Mouse (Mus musculus) skeletal muscle tissue, adult 2 months (tissue): ENCODE data around the gene Ssrp1.

Experiments
- DNase-seq: peaks from one replicate; pipeline ENCODE4 v3.0.0-alpha.2; 2012; ENCODE audit warnings: low read depth, low spot score

Ssrp1 gene

DNA sequence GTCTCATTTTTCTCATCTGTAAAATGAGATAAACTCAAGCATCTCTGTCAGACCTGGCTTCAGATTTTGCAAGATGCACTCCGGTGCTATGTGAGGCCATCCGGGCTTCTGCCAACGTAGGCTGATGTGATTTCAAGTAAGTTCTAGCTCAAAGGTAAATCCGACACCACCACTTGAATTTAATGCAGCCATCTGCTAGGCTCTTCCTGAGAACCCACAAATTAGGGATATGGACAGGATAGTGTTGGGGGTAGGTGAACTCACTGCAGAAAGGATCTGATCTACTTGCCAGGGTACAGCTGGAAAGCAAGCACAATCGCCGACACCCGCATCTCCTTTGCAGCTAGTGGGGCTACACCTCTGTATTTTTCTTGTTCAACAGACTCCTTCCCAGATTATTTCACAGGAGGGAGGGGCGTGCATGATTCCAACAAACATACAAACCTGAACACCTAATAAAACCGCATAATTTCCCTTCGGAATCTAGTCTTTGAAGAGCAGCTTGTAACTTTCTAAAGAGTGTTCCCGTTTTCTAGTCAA is 457 bp upstream of the Ssrp1 start:
- no peak for DNase-seq

DNA sequence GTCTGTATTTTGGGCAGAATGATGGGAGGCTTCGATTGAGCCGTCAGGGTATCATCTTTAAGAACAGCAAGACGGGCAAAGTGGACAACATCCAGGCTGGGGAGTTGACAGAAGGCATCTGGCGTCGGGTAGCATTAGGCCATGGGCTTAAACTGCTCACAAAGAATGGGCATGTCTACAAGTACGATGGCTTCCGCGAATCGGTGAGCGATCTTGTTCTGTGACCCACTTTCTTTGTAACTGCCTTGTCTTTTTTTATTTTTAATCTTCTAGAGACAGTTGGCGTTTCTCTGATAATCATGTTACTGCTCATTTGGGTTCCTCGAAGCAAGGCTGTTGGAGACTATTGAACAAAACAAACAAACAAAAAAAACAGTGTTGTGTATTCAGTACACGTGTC is 1.3 kb downstream of the Ssrp1 start:
- DNase-seq: no peak

DNA sequence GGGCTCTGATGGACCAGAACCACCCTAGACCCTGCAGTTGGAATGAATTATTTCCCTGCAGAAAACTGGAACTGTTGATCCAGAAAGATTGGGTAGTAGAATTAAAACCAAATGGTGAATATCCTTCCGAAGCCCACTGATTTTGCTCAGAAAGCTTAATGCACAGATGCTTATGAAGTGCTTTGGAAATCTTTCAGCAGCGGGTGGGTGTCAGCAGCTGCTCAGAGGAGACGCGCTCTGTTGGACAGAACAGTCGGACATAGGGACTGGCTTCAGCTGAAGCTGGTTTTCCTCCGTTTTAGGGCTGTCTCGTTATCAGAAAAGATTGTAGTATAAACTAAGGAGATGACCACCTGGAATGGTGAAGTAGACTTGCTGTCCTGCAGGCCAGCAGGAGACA is 6.6 kb downstream of the Ssrp1 start:
- no peak for DNase-seq

DNA sequence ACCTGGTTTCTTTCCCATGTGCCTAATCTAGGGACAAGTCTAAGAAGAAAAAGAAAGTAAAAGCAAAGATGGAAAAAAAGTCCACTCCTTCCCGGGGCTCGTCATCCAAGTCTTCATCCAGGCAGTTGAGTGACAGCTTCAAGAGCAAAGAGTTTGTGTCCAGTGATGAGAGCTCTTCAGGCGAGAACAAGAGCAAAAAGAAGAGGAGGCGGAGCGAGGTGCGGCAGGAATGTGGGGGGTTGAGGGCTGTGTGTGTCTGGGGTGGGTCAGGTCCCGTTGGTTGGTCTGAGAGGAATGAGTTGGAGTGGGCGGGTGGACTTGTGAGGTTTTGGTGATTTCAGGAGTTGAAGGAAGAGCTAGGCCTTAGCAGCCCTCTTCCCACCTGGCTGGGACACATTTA is 9.2 kb downstream of the Ssrp1 start:
- no peak for DNase-seq

DNA sequence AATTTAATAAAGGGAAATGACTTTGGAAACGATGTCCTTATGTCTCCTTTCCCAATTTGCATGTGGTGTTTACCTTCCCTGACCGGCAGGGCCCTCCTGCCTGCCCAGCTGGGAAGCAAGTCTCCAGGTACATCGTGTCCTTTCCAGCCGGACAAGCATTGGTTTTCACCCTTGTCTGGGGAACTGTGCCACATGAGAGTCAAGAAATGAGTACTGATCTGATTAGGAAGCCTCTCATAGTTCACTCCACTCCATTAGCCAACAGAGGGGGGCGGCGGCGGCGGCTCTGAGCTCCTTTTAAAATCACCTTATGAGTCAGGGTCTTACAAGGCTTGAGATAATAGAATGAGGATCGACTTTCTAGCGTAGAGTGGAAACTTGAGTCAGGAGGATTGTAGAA is 10.0 kb downstream of the Ssrp1 start:
- no peak for DNase-seq

DNA sequence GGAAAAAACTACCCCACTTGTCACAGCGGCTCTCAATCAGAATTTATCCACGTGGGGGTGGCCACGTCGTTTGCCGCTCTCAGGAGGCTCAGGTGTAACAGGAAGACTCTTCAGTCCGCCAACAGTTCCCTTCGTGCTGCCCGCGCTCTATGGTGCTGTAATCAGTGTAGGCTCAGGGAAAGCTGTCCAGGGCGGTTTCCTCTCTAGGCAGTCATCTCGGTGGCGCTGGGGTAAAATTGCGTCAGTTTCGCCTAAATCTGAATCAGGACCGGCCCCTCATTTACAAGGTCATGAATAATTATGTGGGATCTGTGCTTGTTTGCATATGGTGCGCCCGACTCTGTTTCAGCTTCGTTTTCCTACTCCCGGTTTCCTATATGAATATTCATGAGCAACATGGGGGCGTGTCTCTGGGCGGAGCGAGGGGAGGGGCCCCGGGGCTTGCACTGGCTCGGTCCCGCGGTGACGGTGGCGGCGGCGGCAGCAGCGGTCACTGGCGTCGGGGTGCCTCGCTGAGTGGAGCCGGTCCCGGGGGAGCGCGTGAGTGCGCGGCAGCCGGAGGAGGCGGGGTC is 10.6 kb downstream of the Ssrp1 start, which contains the start of gene Tnks1bp1:
Gene Tnks1bp1, plus strand, starts transcription at position 427 of the 572 bp plus-strand sequence.
- DNase-seq: peak; percentile 94

DNA sequence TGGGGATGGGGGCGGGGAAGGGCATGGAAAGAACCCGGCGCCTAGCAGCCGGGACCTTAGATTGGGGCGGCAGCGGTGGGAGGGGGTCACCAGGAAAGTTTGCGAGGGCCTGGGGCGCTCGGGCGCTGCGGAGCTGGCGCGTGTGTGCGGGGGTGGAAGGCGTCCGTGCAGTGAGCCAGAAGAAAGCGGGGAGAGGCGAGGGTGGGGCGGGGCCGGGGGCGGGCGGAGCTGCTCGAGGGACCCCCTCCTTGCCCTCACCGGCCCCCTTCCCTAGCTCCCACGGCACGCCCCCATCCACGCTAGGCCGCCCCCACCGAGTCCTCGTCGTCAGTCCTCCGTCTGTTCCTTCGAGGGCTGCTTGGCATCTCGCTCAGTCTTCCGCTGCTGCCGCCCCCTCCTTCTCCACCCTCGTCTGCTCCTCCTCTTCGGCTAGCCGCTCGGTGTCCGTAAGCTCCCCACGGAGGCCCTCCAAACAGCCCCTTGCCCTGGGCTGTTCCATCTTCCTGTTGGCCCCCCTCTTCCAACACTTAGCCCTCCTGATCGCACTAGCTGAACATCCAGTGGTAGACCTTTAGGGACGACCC is 11.2 kb downstream of the Ssrp1 start:
- DNase-seq: peak; percentile 78

DNA sequence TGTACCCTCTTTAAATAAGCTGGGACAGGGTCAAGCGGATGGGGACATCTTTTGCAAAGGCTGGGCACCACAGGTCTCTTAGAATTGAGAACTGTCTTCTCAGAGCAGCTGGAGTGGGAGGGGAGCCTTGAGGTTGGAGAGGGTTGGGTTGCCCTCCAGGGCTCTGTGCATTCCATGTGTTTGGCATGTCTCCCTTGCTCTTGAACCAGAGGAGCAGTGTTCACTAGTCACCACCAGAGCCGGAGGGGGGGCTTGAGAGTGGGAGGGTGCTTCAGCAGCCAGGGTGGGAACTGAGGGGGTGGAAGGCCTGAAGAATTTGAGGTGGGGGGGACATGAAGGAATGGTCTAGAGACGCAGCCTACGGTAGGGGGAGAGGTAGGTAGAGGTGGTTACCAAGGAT is 12.2 kb downstream of the Ssrp1 start:
- DNase-seq: peak; percentile 52

DNA sequence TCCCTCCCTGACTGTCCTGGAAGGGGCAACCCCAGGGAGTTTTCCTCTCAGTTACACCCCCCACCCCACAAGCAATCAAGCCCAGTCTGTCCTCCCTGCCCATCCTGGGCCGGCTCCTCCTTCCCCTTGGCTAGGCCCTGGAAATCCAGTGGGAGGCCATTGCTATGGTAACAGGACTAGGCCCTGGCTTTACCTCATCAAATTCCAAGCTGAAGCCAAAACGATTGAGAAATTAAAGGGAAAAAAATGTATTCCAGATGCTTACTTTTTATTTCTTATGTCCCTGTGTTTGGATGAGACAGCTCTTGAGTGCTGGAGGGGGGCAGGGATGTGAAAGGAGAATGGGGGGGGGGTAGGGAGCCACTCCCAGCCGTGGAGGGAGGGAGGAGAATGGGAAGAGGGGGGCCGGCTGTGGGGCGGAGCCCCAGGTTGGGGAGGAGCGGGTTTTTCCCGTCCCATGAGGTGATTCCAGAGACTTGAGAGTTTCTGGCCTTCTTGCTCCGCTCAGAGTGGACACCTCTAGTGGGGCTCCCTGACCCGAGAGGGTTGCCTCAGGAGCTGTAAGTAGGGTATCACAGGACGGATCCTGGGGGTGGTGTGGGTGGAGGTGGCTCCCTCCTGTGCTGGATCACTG is 13.1 kb downstream of the Ssrp1 start:
- peak; percentile 92 for DNase-seq

DNA sequence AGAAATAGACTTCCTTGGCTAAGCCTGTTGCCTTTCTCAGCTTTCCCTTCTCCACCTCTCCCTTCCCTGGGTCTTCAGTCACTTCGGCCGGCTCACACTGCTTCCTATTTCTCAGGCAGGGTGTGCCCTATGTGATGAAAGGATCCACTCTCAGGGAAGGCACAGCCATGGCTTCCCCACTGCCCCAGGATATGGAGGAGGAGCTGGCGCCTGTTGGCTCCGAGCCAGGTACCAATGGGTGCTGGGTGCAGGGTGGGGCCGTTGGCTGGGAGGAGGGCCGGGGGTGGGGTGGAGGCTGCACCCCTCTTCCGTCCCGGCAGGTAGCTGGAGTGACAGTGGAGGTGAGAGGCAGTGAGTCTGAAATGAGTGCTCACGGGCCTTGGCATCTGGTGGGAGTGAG is 13.7 kb downstream of the Ssrp1 start:
- no peak for DNase-seq

DNA sequence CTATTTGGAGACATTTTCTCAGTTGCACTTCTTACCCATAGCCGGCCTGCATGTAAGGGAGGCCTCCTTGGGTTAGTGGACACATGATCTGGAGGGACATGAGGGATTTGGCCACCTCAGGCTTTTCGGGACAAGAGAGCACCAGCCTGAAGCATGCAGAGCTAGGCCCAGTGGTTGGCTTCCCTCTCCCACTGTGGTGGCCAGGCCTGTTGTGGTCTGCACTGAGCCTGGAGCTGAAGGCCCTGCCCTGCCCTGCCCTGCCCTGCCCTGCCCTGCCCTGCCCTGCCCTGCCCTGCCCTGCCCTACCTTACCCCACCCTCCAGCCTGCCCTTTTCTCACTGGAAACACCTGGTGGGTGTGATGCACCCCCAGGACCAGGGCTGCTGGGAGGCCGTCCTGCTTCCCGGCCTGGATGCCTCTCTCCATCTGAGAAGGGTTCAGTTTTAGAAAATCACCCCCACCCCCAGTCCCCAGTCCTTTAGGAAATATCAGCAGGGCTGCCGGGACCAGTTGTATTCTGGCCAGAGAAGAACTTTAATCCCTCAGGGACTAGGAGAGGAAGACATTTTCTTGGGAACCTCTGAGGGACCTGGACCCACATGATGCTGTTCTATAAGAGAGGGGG is 16.3 kb downstream of the Ssrp1 start:
- no peak for DNase-seq

DNA sequence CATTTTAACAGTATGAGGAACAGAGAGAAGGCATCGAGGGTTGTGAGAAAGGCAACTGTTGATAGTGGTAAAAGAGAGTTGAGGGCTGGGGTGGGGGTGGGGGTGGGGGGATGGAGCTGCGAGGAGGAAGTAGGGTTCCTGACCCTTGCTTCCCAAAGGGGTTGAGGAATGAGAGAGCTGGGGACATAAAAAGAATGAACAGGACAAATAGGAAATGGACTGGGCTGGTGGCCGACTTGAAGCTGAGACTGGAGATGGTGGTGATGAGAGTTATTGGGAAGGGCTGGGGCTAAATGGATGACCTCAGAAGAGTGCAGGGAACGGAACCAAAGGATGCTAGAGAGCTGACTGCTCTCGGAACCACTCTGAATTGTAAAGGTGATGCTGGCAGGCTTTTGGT is 19.7 kb downstream of the Ssrp1 start:
- DNase-seq: no peak

DNA sequence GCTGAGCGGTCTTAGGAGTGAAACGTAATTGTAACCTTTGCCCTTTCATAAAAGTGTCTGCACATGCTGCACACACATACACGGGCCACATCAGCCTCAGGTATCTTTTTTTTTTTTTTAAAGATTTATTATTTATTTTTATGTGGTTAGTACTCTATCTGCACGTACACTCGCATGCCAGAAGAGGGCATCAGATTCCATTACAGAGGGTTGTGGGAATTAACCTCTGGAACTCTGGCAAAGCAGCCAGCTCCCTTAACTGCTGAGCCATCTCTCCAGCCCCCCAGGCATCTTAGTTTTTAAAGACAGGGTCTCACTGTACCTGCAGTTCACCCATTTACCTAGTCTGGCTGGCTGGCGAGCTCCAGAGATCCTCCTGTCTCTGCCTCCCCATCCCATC is 22.6 kb downstream of the Ssrp1 start:
- DNase-seq: no peak

DNA sequence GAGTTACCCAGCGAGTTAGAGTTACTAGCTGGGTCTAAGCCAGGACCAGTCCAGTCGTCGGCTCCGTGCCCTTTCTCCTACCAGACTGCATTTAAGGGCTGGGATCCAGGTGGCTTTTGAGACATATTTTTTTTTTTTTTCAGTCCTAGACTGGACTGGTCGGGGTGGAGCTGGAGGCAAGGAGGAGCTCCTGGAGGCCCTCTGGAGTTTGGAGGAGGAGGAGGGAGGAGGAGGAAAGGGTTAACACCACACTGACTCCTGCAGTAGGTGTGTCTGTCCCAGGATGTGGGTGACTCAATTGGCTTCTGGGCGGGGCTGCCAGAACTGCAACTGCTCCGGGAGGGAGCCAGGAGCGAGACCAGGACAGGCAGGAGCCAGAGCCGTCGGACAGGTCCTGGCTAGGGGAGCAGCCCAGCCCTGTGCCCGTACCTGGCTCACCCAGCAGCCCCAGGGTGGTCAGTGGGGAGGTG is 23.6 kb downstream of the Ssrp1 start:
- DNase-seq: peak; percentile 56

DNA sequence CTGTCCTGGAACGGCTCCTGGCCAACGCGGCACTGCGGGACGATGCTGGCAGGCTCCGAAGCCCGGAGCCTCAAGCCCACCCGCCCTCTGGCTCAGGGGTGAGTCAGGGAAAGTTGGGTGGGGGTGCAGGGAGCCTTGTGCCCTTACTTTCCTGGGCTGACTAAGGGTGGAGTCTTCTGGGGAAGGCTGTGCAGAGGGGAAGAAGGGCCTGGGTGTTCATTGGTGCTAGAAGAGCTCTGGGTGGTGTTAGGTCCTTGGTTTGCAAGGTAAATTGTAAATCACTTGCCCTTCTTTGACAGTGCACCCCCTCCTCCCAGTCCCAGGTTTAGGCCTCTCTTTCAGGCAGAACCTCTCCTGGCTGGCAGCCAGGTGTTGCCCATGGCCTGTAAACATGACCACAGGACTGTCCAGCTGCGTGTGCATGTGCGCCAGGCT is 24.1 kb downstream of the Ssrp1 start:
- no peak for DNase-seq

DNA sequence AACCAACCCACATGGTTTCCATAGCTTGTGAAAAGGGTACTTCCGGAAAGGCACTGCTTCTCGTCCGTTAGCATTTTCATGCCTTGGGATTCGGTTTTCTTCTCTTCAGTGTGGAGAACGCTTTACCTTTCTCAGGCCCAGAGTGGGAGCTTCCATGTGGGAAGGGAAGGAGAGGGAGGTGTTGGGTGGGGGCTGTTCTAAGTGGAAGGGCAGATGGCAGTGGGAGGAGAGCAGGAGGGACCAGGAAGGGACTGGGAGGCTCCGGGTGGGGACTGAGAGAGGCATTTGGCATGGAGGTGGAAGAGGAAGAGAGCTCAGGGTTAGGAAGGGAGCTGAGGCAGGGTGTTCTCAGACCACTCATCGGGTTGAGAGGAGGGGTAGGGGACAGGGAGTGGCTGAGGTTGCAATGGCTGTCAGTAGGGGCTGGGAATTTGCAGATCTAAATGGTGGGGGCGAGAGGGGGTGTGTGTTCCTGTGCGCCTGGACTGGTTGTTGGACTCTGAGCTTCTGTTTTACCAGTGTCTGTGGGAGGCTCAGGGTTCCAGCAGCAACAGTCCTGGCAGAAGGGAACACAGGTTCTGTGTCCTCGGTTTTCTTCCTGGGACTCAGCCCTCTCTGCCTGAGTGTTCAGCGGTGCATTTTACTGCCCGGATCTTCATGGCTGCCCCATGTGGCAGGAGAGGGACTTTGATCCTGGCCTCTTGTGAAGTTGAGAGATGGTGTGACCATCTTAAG is 28.3 kb downstream of the Ssrp1 start:
- no peak for DNase-seq

DNA sequence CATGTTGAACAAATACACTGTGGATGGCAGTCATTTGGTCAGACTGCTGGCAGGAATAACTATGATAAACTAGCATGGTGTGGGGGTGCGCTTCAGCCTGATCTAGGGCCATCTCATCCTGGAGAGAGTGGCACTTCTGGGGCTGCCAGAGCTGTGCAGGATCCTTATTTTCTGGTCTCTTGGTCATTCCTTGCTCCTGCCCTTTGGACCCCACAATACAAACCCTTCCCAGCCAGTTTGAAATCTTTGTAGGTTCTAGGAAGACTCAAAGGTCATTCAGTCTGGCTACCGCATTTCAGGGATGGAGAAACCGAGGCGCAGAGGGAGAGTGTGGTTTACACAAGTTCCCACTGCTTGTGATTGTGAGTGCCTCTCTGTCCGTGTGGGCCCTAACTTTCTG is 29.9 kb downstream of the Ssrp1 start:
- DNase-seq: no peak

DNA sequence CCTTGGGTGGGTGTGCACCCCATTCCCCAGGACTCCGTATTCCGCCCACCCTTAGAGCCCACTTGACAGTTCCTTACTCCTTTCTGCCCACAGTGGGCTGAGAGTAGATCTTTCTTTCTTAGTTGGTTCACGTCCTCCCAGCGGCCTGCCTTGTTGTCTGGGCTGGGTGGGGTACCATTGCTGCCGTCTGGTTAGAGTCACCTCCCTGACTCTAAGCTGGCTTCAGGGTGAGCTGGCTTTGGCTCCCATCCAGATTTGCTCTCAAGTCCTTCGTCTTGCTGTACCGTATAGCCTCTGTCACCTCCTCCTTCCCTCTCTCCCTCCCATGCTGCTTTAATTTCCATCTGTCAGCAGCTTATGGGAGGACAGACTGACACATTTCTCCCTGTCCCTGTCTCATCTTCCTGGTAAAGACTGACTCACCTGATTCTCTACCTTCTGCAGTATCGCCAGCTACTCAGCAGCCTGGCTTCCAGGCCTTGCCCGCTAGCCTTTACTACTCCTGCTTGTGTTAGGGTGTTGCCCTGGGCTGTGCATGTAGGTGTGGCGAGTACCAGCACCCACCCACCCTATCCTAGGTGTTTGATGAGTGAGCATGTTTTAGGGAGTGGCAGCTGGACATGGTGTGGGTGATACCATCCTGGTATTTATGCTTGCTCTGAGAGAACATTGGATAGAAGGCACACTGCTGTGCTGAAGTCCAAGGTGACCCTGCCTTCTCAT is 31.0 kb downstream of the Ssrp1 start:
- DNase-seq: no peak

DNA sequence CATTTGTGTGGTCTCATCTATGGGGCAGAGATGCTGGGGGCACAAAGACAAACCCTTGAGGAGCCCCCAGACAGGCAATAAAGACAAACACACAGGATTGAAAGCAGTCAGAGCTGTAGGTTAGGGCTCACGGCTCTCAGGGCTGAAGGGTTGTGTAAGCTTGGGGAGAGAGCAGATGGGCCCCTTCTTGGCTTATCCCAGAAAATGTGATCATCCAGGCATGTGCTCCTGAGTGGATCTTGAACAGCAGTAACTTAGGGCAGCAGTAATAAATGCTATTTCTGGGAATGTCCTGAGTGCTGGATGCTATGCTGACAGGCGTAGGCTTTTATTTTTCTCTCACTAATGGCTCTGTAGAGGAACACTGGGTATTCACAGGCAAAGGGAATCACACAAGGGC is 31.6 kb downstream of the Ssrp1 start:
- no peak for DNase-seq

DNA sequence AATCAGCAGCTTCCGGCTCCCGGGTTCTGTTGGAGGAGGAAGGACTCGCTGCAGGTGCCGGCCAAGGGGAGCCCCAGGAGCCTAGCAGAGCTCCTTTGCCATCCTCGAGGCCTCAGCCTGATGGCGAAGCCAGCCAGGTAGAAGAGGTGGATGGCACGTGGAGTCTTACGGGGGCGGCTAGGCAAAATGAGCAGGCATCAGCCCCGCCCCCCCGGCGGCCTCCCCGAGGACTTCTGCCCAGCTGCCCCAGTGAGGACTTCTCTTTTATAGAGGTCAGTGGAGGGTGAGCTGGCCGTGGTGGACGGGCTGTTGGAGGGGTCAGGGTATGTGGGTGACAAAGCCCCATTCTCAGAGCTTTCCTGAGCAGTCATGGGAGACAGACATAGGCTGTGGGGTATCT is 33.1 kb downstream of the Ssrp1 start:
- no peak for DNase-seq

DNA sequence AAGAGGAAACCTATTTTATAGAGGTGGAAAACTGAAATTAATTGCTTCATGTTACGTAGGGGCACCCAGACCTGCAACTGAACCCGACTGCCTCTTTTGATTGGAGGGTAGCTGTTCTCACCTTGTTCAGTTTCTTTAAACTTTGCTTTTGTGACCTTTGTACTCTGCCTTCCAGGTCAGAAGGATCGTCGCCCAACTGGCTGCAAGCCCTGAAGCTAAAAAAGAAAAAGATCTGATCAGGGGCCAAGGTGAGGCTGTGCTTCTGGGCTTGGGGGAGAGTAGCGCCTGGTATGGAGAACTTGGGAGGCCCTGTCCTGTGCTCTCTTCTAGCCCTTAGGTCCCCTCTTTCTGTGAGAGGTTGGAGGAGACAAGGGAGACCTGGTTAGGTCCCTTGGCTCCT is 34.9 kb downstream of the Ssrp1 start:
- no peak for DNase-seq
